Mouse (Mus musculus): ENCODE measurements around the gene Pkig. TPM values are rescaled to one million over a fixed set of nuclear protein-coding genes. Genes with fewer than 3 reads are reported as not detected.

Pkig gene
- polyA plus RNA-seq, 1 experiment from 2014 or later: 83.1 TPM

DNA sequence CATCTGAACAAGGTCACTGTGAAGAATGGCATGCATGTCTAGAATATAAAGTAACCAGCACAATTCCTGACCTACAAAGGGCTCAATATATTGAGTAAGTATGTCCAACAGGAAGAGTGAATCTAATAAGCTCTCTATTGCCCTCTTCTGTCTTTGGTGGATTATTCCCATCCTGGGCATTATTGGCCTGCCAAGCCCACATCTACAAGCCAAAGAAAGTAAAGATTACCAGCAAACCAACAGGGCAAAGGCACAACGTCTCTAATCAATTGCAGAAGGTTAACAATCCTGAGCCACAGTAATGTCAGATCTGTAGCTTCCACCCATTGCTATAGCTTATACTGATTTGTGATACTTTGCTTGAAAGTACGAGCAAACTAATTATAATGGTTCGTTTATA is 17.7 kb upstream of the Pkig start:
- H3K4me2 ChIP-seq (ENCODE audit: low read depth, low read length): peak overlapping the region; percentile 77
- H3K27me3 ChIP-seq (ENCODE audit: control insufficient read depth, insufficient read depth, low read depth, low read length): no peaks in the 10 kb centered on the region
- peak overlapping the region; percentile 30; the same call in 1 of the 2 replicates for H3K27ac ChIP-seq (ENCODE audit: low read length)
- H3K9ac ChIP-seq (ENCODE audit: low read depth, low read length): no peak overlapping the region
- peaks cover 53% of the 10 kb centered on the region for H3K4me1 ChIP-seq (ENCODE audit: control insufficient read depth, low read depth, low read length)
- H3K4me3 ChIP-seq (ENCODE audit: low read depth, low read length): peak overlapping the region; percentile 100
- H3K36me3 ChIP-seq (ENCODE audit: control insufficient read depth, insufficient read depth): peaks cover 61% of the 10 kb centered on the region
- ATAC-seq (ENCODE audit: low read depth): no peak
- H3K9me3 ChIP-seq (replicated peaks; ENCODE audit: control insufficient read depth, low read length): no peaks in the 10 kb centered on the region
- WGBS (ENCODE audit: insufficient replicate concordance): 54% methylated on average over 3 of the region's 3 CpGs

DNA sequence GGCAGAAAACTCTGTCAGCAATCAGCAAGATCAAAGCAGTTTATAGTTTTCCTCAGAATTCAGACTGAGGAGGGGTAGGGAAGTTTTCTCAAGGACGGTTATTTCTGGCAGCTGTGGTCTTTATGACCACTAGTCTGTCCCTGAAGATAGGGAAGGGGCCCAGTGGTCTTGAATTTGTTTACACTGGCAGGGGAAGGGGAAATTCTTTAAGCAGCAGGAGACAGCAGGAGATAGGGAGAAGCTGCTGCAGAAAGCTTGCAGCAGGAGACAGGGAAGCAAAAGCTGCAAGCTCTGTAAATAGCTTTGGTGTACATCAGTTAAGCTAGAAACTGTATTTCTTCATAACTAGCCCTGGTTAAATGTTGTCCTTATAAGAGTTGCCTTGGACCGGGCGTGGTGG is 16.5 kb upstream of the Pkig start:
- WGBS (ENCODE audit: insufficient replicate concordance): 25% methylated on average over 3 of the region's 3 CpGs
- peaks cover 60% of the 10 kb centered on the region for H3K4me1 ChIP-seq (ENCODE audit: control insufficient read depth, low read depth, low read length)
- peaks cover 51% of the 10 kb centered on the region for H3K36me3 ChIP-seq (ENCODE audit: control insufficient read depth, insufficient read depth)
- no peak for ATAC-seq (ENCODE audit: low read depth)
- peak overlapping the region; percentile 100 for H3K4me3 ChIP-seq (ENCODE audit: low read depth, low read length)
- H3K4me2 ChIP-seq (ENCODE audit: low read depth, low read length): peak overlapping the region; percentile 77
- H3K27me3 ChIP-seq (ENCODE audit: control insufficient read depth, insufficient read depth, low read depth, low read length): no peaks in the 10 kb centered on the region
- H3K9ac ChIP-seq (ENCODE audit: low read depth, low read length): peak overlapping the region; percentile 100
- no peaks in the 10 kb centered on the region for H3K9me3 ChIP-seq (replicated peaks; ENCODE audit: control insufficient read depth, low read length)
- H3K27ac ChIP-seq (ENCODE audit: low read length): peak overlapping the region; percentile 100

DNA sequence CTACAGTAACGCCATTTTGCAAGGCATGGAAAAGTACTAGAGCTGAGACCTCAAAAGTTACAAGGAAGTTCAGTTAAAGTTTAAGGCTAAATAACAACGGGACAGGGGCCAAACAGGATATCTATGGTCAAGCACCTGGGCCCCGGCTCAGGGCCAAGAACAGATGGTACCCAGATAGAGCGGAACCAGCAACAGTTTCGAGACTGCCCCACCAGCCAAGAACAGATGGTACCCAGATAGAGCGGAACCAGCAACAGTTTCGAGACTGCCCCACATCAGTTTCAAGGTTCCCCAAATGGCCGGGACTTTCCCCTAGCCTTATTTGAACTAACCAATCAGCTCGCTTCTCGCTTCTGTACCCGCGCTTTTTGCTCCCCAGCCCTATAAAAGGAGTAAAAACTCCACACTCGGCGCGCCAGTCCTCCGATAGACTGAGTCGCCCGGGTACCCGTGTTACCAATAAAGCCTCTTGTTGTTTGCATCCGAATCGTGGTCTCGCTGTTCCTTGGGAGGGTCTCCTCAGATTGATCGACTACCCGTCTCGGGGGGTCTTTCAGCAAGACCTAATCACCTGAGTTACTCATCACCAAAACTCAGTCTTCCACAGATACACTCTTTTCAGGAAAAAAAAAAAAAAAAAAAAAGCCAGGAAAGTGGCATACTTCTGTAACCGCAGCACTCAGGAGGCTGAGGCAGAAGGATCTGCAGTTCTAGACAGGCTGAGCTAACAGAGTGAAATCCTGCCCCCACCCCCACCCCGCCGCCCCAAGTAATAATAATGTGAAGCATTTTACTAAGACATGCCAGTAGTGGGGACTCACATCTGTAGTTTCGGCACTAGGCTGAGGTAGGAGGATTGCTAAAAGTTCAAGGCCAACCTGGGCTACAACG is 15.3 kb upstream of the Pkig start:
- Histone ChIP-seq H3K4me3 (ENCODE audit: low read depth, low read length) (peak overlapping the region; percentile 100), H3K27ac (ENCODE audit: low read length) (peak overlapping the region; percentile 100), H3K4me1 (ENCODE audit: control insufficient read depth, low read depth, low read length) (peaks cover 51% of the 10 kb centered on the region), H3K9ac (ENCODE audit: low read depth, low read length) (peak overlapping the region; percentile 100), H3K36me3 (ENCODE audit: control insufficient read depth, insufficient read depth) (peaks cover 40% of the 10 kb centered on the region), H3K27me3 (ENCODE audit: control insufficient read depth, insufficient read depth, low read depth, low read length) (no peaks in the 10 kb centered on the region), H3K9me3 (replicated peaks; ENCODE audit: control insufficient read depth, low read length) (no peaks in the 10 kb centered on the region), H3K4me2 (ENCODE audit: low read depth, low read length) (peak overlapping the region; percentile 77)
- peak; percentile 75 for ATAC-seq (ENCODE audit: low read depth)
- WGBS (ENCODE audit: insufficient replicate concordance): 18% methylated on average over 30 of the region's 30 CpGs

DNA sequence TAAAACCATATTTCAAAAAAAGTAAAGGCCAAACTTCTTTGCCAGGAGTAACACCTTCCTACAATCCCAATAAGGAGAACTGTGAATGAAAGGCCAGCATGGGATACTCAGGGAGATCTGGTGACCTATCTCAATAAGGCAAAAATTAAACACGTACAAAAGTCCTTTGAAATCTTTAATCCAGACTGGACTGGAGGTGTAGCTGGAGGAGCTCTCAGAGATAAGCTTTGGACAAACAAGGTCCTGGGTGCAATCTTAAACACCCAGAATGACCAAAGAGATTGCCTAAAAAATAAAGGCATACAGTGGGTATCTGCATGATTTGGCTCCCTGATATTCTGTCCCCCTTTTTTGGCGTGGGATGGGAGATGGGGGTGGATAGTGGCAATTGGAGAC is 14.6 kb upstream of the Pkig start:
- 3% methylated on average over 2 of the region's 2 CpGs for WGBS (ENCODE audit: insufficient replicate concordance)

DNA sequence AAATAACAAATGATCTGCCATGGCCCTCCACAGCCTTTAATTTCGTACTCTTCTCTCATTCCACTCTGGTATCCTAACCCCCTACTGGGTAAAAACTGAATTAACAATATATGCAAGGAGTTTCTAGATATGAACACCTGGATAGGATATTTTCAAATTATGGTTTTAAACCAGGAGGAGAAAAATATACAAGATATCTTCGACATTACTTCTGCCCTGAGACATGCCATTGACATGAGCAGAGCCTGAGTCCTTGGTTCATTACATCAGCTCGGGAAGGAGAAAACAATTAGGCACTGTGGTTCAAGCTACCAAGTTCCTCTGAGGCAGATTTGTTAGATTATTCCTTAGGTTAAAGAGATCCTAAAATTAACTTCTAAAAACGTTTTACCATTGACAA is 14.1 kb upstream of the Pkig start:
- 2% methylated on average over 4 of the region's 4 CpGs for WGBS (ENCODE audit: insufficient replicate concordance)
- peak overlapping the region; percentile 100 for H3K4me3 ChIP-seq (ENCODE audit: low read depth, low read length)
- H3K27me3 ChIP-seq (ENCODE audit: control insufficient read depth, insufficient read depth, low read depth, low read length): no peaks in the 10 kb centered on the region
- ATAC-seq (ENCODE audit: low read depth): no peak
- H3K4me2 ChIP-seq (ENCODE audit: low read depth, low read length): peak overlapping the region; percentile 77
- H3K9me3 ChIP-seq (replicated peaks; ENCODE audit: control insufficient read depth, low read length): no peaks in the 10 kb centered on the region
- peaks cover 30% of the 10 kb centered on the region for H3K36me3 ChIP-seq (ENCODE audit: control insufficient read depth, insufficient read depth)
- H3K4me1 ChIP-seq (ENCODE audit: control insufficient read depth, low read depth, low read length): peaks cover 41% of the 10 kb centered on the region
- peak overlapping the region; percentile 100 for H3K27ac ChIP-seq (ENCODE audit: low read length)
- peak overlapping the region; percentile 100 for H3K9ac ChIP-seq (ENCODE audit: low read depth, low read length)

More for the DNA sequence above, 14.6 kb upstream of the Pkig start:
- ATAC-seq (ENCODE audit: low read depth): no peak
- peak overlapping the region; percentile 77 for H3K4me2 ChIP-seq (ENCODE audit: low read depth, low read length)
- H3K27me3 ChIP-seq (ENCODE audit: control insufficient read depth, insufficient read depth, low read depth, low read length): no peaks in the 10 kb centered on the region
- H3K36me3 ChIP-seq (ENCODE audit: control insufficient read depth, insufficient read depth): peaks cover 34% of the 10 kb centered on the region
- peak overlapping the region; percentile 100 for H3K9ac ChIP-seq (ENCODE audit: low read depth, low read length)
- H3K9me3 ChIP-seq (replicated peaks; ENCODE audit: control insufficient read depth, low read length): no peaks in the 10 kb centered on the region
- peaks cover 44% of the 10 kb centered on the region for H3K4me1 ChIP-seq (ENCODE audit: control insufficient read depth, low read depth, low read length)
- peak overlapping the region; percentile 100 for H3K27ac ChIP-seq (ENCODE audit: low read length)
- H3K4me3 ChIP-seq (ENCODE audit: low read depth, low read length): peak overlapping the region; percentile 100

DNA sequence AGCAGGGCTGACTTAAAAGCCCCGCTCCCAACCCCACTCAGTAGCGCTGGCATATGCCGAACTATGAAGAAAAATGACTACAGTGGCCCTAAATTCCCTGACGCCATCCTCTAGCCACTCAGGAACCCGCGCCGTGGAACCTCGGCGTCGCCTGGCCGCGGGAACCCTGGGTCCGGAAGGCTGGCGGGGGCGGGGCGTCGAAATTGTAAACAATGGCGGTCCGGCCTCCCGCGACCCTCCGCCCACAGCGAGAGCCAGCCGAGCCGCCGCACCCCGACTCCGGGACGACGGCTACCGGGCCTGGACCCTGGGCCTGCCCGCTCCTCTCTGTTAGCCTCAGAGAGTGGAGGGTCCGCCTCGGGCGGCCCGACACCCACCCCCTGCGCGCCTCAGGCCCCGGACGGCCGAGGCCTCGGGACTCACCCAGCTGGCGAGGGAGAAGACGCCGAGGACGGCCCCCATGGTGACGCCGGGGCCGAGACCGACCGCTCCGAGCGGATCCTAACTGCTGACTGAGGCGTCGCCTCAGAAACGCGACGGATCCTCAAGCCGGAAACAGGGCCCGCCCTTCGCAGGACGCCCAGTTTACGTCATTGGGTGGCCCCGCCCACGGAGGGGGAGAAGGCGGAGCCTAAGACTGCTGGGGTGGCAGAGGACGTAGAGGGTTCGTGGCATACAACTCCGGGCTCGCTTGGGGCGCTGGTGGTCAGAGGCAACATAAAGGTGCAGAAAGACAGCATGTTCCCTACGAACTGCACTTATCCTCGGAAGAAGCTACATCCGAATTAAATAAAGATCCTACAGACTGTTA is 13.4 kb upstream of the Pkig start, which contains the start of gene Serinc3:
Gene Serinc3, minus strand, starts transcription at position 557 of the 811 bp plus-strand sequence.
- no peaks in the 10 kb centered on the region for H3K27me3 ChIP-seq (ENCODE audit: control insufficient read depth, insufficient read depth, low read depth, low read length)
- peaks cover 24% of the 10 kb centered on the region for H3K36me3 ChIP-seq (ENCODE audit: control insufficient read depth, insufficient read depth)
- H3K9ac ChIP-seq (ENCODE audit: low read depth, low read length): peak within 1 kb of the TSS; percentile 100
- ATAC-seq (ENCODE audit: low read depth): peak; percentile 83
- peak within 1 kb of the TSS; percentile 100 for H3K4me3 ChIP-seq (ENCODE audit: low read depth, low read length)
- WGBS (ENCODE audit: insufficient replicate concordance): under 1% methylated on average over 74 of the region's 74 CpGs
- H3K27ac ChIP-seq (ENCODE audit: low read length): peak within 1 kb of the TSS; percentile 100
- H3K9me3 ChIP-seq (replicated peaks; ENCODE audit: control insufficient read depth, low read length): no peaks in the 10 kb centered on the region
- H3K4me2 ChIP-seq (ENCODE audit: low read depth, low read length): peak within 1 kb of the TSS; percentile 77
- peaks cover 35% of the 10 kb centered on the region for H3K4me1 ChIP-seq (ENCODE audit: control insufficient read depth, low read depth, low read length)

DNA sequence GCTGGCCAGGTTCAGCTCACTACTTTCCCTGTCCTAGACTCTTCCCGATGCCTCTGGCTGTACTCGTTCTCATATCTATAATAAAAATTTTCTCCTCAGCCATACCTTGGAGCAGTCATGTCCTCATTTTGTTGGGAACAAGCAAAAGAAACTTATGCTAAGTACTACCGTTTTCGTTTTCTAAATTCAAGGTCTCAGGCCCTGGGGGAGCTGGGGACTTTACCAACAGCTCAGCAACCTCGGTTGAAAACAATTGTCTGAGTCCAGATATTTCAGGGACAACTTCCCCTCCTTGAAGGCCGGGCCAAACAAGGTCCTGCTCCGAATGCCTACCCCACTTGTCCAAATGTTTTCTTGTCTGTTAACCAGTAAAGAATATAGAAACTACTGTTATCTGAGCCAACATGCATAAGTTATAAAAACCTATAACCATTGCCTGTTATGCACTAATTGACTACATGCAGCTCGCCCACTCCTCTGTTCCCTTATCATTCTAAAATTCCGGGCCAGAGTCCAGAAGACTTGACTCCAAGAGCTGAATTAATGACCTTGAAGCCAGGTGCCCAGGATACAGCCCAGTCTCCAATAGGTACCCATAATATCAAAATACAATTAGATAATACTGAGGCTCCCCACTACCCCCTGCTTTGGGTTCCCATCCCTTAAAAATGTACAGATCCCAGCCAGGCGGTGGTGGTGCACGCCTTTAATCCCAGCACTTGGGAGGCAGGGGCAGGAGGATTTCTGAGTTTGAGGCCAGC is 12.3 kb upstream of the Pkig start:
- no peaks in the 10 kb centered on the region for H3K27me3 ChIP-seq (ENCODE audit: control insufficient read depth, insufficient read depth, low read depth, low read length)
- peak overlapping the region; percentile 100 for H3K27ac ChIP-seq (ENCODE audit: low read length)
- H3K9ac ChIP-seq (ENCODE audit: low read depth, low read length): peak overlapping the region; percentile 53
- no peak for ATAC-seq (ENCODE audit: low read depth)
- peak overlapping the region; percentile 63 for H3K4me2 ChIP-seq (ENCODE audit: low read depth, low read length)
- peak overlapping the region; percentile 100; the same call in 1 of the 2 replicates for H3K4me3 ChIP-seq (ENCODE audit: low read depth, low read length)
- no peaks in the 10 kb centered on the region for H3K9me3 ChIP-seq (replicated peaks; ENCODE audit: control insufficient read depth, low read length)
- peaks cover 24% of the 10 kb centered on the region for H3K4me1 ChIP-seq (ENCODE audit: control insufficient read depth, low read depth, low read length)
- WGBS (ENCODE audit: insufficient replicate concordance): 43% methylated on average over 11 of the region's 11 CpGs
- H3K36me3 ChIP-seq (ENCODE audit: control insufficient read depth, insufficient read depth): peaks cover 13% of the 10 kb centered on the region

DNA sequence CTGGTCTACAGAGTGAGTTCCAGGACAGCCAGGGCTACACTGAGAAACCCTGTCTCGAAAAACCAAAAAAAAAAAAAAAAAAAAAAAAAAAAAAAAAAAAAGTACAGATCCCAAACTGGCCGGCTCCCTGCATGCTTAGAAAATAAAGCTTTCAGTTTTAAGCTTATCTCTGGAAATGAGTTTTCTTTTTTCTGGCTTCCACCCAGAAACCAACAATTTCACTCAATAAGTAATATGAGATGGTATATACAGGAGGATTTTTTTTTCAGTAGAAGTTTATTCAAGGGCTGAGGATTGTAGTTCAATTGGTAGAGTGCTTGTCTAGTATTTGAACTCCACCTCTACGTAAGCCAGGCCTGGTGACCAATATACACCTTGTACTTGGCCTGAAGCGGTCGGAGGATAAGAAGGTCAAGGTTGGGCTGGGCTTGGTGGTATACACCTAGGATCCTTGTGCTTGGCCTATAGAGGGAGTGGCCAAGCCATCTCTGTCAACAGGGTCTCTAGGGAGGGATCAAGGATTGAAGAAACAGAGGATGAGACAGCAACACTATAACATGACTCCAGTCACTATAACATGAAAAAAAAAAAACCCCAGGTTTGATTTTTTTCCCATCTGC is 11.6 kb upstream of the Pkig start:
- H3K36me3 ChIP-seq (ENCODE audit: control insufficient read depth, insufficient read depth): peaks cover 6% of the 10 kb centered on the region
- no peak for ATAC-seq (ENCODE audit: low read depth)
- no peaks in the 10 kb centered on the region; the same call in 1 of the 2 replicates for H3K9me3 ChIP-seq (replicated peaks; ENCODE audit: control insufficient read depth, low read length)
- H3K4me1 ChIP-seq (ENCODE audit: control insufficient read depth, low read depth, low read length): peaks cover 17% of the 10 kb centered on the region
- H3K4me3 ChIP-seq (ENCODE audit: low read depth, low read length): no peak overlapping the region
- no peak overlapping the region; the same call in 1 of the 2 replicates for H3K27ac ChIP-seq (ENCODE audit: low read length)
- no peak overlapping the region for H3K4me2 ChIP-seq (ENCODE audit: low read depth, low read length)
- no peak overlapping the region for H3K9ac ChIP-seq (ENCODE audit: low read depth, low read length)
- H3K27me3 ChIP-seq (ENCODE audit: control insufficient read depth, insufficient read depth, low read depth, low read length): no peaks in the 10 kb centered on the region
- 77% methylated on average over 5 of the region's 5 CpGs for WGBS (ENCODE audit: insufficient replicate concordance)
